Mouse (Mus musculus): ENCODE data around the gene Prkaa2. TPM values are rescaled to one million over a fixed set of nuclear protein-coding genes. Genes with fewer than 3 reads are reported as not detected.

The Prkaa2 gene
- total and polyA plus RNA-seq, 3 experiments, result not detected

- Histone ChIP-seq H3K4me1 (ENCODE audit: control insufficient read depth in 1 of 2, insufficient read depth in 2 of 2, low read length in 2 of 2) (no peaks in the 10 kb centered on the region), H3K27me3 (ENCODE audit: control insufficient read depth in 1 of 2, insufficient read depth in 2 of 2, low read length in 2 of 2) (no peaks in the 10 kb centered on the region), H3K36me3 (ENCODE audit: control insufficient read depth in 1 of 2, insufficient read depth in 2 of 2, low read length in 2 of 2) (no peaks in the 10 kb centered on the region), H3K79me2 (ENCODE audit: control insufficient read depth, insufficient read depth, low read length, poor library complexity) (no peaks in the 10 kb centered on the region), H3K4me3 (ENCODE audit: control insufficient read depth in 1 of 2, insufficient read depth in 1 of 2, low read depth in 2 of 2, low read length in 2 of 2) (no peak overlapping the region), H3K9ac (ENCODE audit: control insufficient read depth, low read depth, low read length, poor library complexity, severe bottlenecking) (no peak overlapping the region), H3K27ac (ENCODE audit: control insufficient read depth, low read depth, low read length) (no peak overlapping the region), H3K9me3 (replicated peaks; ENCODE audit: insufficient read depth, low read length) (no peaks in the 10 kb centered on the region)
- no peak for DNase-seq (ENCODE audit: low read depth, low spot score)
- TF ChIP-seq HCFC1 (IDR thresholded peaks at IDR 0.05; ENCODE audit: low read depth, low read length), result no peak
- no peak for TF ChIP-seq GATA1 (IDR thresholded peaks at IDR 0.05; ENCODE audit: low read depth, low read length)
- no peak for TF ChIP-seq MAX (IDR thresholded peaks at IDR 0.05; ENCODE audit: low read length)
- TF ChIP-seq NELFE (IDR thresholded peaks at IDR 0.05; ENCODE audit: low read depth, low read length), result no peak
- TF ChIP-seq BHLHE40 (IDR thresholded peaks at IDR 0.05; ENCODE audit: borderline replicate concordance, low read depth, low read length), result no peak
- no peak for TF ChIP-seq POLR2AphosphoS2 (IDR thresholded peaks at IDR 0.05; ENCODE audit: low read length)
- no peak for TF ChIP-seq ETS1 (IDR thresholded peaks at IDR 0.05; ENCODE audit: low read depth, low read length)
- TF ChIP-seq TAL1 (IDR thresholded peaks at IDR 0.05; ENCODE audit: low read length), result no peak
- TF ChIP-seq USF2 (IDR thresholded peaks at IDR 0.05; ENCODE audit: borderline replicate concordance in 1 of 2, insufficient read depth in 1 of 2, low read depth in 1 of 2, low read length in 2 of 2), result no peak
- no peak for TF ChIP-seq POLR2A (IDR thresholded peaks at IDR 0.05; ENCODE audit: control insufficient read depth in 1 of 2, insufficient read depth in 1 of 2, low read depth in 1 of 2, low read length in 2 of 2, poor library complexity in 1 of 2)
- TF ChIP-seq ZNF384 (IDR thresholded peaks at IDR 0.05; ENCODE audit: low read depth, low read length), result no peak
- no peak for TF ChIP-seq UBTF (IDR thresholded peaks at IDR 0.05; ENCODE audit: borderline replicate concordance, insufficient read depth, low read depth, low read length)
- TF ChIP-seq MEF2A (IDR thresholded peaks at IDR 0.05; ENCODE audit: extremely low read depth, insufficient replicate concordance, low read depth, low read length, poor library complexity, severe bottlenecking), result no peak
- no peak for TF ChIP-seq GABPA (IDR thresholded peaks at IDR 0.05; ENCODE audit: low read depth, low read length)
- TF ChIP-seq ZMIZ1 (IDR thresholded peaks at IDR 0.05; ENCODE audit: low read depth, low read length), result no peak
- no peak for TF ChIP-seq TCF12 (IDR thresholded peaks at IDR 0.05; ENCODE audit: low read depth, low read length)
- no peak for TF ChIP-seq E2F4 (IDR thresholded peaks at IDR 0.05; ENCODE audit: borderline replicate concordance, low read depth, low read length)
- TF ChIP-seq ZKSCAN1 (IDR thresholded peaks at IDR 0.05; ENCODE audit: low read depth, low read length), result no peak
- no peak for TF ChIP-seq MYC (IDR thresholded peaks at IDR 0.05; ENCODE audit: low read depth, low read length)
- no peak for TF ChIP-seq TBP (IDR thresholded peaks at IDR 0.05; ENCODE audit: low read depth, low read length)
Observed at GRCm38 (mm10) chr4:105149492-105149891, 39.8 kb upstream of the Prkaa2 start.

DNA sequence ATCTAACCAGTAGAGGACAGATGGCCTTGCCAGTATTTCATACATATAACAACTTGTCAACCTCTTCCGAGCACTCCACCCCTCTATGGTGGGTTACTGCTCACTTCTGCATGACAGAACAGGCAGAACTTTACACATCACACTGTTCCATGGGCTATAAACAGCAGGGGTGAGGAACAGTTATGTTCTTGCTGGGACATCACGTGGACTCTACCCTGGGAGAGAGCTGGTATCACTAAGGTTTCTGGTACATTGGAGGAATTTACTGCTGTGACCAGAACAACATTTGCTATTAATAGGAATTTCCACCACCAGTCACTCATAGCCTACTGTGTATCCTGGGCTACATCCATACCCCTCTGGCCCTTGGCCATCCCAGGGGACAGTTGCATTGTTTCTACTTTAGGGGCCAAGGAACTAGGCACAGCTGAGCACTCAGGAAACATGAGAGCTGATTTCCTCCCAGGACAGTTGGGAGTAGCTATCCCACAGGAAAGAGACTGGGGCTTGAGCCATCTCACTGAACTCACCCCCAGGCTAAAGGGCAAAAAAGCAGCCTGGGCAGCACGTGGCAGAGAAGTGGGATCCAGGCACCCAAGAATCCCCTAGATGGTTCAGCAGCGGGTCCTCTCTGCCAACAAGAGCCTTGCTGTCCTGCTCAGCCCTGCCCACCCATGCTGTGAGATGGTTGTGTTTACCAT is 23.8 kb upstream of the Prkaa2 start:
- H3K9me3 ChIP-seq (replicated peaks; ENCODE audit: insufficient read depth, low read length), result no peaks in the 10 kb centered on the region
- no peak overlapping the region for H3K4me3 ChIP-seq (ENCODE audit: control insufficient read depth in 1 of 2, insufficient read depth in 1 of 2, low read depth in 2 of 2, low read length in 2 of 2)
- H3K27ac ChIP-seq (ENCODE audit: control insufficient read depth, low read depth, low read length), result no peak overlapping the region
- DNase-seq (ENCODE audit: low read depth, low spot score), result no peak
- no peak for TF ChIP-seq MXI1 (IDR thresholded peaks at IDR 0.05; ENCODE audit: low read depth, low read length)
- no peaks in the 10 kb centered on the region for H3K4me1 ChIP-seq (ENCODE audit: control insufficient read depth in 1 of 2, insufficient read depth in 2 of 2, low read length in 2 of 2)
- H3K9ac ChIP-seq (ENCODE audit: control insufficient read depth, low read depth, low read length, poor library complexity, severe bottlenecking), result no peak overlapping the region
- no peaks in the 10 kb centered on the region for H3K79me2 ChIP-seq (ENCODE audit: control insufficient read depth, insufficient read depth, low read length, poor library complexity)
- no peaks in the 10 kb centered on the region for H3K27me3 ChIP-seq (ENCODE audit: control insufficient read depth in 1 of 2, insufficient read depth in 2 of 2, low read length in 2 of 2)
- H3K36me3 ChIP-seq (ENCODE audit: control insufficient read depth in 1 of 2, insufficient read depth in 2 of 2, low read length in 2 of 2), result no peaks in the 10 kb centered on the region
